Mouse (Mus musculus): ENCODE measurements around the gene Rph3al.

The Rph3al gene

DNA sequence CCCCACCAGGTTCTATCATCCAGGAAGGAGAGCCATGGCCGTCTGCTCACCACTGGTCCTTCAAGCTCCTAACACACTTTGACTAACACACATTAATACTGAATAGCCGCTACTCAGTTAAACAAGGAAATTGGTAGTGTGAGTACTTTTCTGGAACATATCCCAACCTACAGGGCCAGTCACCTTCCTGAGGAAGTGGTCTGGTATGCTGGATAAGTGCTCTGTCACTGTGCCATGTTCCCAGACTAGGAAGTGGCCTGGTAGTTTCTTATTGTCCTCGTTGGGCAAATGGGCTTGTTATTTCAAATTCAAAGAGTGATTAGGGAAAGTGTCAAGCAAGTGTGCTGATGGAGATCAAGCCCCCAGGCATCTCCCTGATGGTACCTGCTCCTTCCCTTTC, 80.4 kb downstream of the Rph3al start:
- no peak for DNase-seq

DNA sequence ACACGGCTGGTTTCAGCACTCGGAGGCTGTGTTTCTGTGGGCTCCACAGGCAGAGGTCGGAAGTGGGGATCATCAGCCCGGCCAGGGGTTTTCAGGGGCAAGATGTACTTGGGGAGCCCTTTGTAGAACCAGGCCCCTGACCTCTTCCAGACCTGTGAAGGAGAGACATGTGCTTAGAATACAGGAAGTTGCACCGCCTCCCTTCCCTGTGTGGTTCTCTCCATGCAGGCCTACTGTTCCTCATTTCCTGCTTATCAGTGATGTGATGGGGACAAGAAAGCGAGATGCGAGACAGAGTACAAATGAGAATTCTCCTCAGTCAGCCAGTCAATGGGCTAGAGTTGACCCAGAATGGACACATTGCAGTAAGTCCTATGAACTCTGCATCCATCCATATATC, 83.9 kb downstream of the Rph3al start:
- DNase-seq: no peak

DNA sequence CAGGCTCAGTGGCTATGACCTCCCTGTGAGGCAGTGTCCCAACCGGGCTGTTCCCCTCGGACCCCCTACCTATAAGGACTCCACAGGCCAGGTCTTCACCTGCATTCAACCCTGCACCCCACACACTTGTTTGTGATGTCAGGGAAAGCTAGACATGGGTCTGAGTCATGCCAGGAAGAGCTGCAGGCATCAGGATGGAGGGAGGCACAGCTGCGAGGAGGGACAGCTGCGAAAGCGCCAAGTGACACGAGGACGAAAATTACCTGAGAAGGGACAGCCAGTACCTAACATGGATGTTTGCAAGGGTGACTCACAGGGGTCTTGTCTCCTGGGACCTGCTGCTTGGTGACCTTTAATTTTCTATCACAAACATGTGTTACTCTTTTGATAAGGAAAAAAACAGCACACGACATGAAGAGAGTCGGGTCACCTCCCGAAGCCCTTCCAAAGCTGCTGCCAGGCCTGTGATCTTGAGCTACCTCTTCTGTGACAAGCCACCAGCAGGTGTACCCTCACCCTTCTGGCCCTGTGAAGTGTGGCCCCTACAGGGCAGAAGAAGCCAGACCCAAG, 85.1 kb downstream of the Rph3al start:
- DNase-seq: no peak

DNA sequence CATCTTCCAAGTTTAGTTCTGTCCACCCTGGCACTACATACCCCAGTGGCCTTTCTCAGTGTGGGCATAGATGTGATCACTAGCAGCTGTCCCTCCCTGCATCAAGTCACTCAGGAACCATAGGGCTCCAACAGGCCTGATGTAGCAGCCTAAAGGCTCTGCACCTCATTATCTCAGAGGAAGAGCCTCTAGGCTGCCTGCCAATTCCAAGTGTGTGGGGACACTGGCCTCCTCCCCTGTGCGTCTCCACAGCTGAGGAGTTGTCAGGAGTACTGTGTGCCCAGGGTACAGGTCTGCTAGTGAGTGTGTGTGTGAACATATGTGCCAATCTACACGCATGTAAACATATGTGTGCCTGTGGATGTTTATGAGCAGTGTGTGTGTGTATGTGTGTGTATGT, 85.7 kb downstream of the Rph3al start:
- no peak for DNase-seq

DNA sequence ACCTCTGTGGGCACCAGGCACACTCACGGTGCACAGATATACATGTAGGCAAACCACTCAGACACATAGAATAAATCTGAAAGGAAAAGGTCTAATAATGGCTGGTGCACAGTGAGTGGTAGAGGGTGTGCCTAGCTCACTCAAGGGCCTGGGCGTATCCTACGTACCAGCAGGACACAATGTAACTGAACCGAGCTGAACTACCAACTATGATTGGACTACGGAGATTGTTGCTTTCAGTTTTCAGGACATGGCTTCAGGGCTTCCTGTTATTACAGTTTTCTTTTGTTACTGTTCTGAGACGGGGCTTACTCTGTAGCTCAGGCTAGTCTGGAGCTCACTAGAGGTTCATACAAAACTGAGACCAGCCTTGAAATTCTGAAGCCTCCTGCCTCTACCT, 88.7 kb downstream of the Rph3al start:
- no peak for DNase-seq

DNA sequence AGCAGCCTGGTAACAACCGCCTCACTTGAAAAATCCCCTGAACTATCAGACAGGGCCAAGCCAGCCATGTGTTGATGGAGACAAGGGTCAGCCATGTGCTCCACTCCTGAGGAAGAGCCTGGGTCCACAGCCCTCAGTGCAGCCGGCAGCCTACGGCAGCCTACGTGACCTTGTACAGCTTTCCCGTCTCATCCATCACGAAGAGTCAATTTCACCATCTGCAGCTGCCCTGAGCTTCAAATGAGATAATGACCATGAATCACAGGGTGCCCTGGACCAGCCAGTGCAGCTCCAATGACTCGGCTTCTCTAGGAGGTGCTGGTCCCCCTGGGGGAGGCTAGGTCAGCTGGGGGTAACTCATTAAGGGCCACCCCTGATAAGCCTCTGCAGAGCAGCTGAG, 91.6 kb downstream of the Rph3al start:
- DNase-seq: no peak

DNA sequence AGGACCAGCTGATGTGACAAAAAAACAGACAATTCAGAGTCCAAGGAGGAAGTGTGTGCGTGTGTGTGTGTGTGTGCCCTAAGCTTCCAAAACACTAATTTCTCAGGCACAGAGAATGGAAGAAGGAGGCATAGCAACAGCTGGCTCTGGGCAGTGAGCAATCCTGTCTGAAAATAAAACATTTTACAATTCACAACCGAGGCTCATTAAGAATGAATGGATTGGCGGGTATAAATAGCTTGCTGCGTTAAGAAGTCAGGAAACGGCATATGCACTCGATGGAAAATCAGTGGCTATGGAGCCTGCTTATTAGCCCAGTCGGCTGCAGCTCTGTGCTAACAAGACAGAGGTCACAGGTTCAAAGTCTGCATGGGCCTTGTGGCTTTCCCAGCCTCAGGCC, 92.6 kb downstream of the Rph3al start:
- DNase-seq: no peak

DNA sequence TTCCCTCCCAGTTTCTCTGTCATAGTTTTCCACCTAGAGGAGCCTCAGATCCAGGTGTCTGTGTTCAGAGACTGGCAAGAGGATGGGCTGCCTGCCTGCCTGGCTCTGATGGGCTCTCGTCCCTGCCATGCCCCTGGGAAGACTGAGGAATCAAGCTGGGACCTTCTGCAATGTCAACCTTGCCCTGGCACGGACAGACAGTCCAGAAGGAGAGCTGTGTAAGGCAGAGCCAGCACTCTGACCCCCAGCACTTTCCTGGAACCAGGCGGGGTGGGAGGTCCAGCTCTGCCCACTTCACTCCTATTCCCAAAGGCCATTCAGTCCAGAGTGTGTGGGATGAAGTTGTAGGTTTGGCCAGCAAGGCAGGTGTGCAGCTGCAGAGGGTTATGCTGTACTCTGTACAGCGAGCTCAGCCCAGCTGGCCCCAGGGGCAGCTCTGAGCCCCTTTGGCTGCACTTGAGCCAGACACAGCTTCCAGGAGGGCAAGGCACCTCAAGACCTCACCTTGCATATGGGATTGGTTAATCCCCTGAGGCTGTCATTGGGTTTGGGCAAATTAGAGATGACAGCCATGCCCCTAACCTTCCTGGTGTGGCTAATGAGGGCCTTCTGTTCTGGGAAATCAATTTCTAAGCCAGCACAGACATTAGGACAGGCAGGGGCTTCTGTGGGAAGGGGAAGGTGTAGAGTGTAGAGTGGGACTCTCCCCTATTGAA, 95.2 kb downstream of the Rph3al start:
- no peak for DNase-seq

DNA sequence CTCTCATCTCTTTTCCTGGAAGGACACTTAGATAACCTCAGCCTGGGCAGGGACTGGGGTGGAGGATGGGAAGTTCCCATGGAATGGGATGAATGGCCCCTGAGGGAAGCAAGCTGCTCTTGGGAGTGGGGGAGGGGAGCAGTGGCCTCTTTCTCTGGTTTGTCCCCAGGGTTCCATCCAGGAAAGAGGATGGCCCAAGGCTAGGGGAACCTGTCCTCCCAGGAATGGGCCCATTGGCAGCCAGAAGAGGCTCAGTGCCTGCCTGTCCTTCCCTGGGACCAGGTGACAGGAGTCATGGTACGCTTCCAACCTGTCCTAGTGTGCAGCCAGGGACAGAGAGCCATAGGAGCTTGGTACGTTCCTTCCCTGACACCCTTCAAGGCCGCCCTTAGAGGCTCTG, 96.7 kb downstream of the Rph3al start:
- no peak for DNase-seq

DNA sequence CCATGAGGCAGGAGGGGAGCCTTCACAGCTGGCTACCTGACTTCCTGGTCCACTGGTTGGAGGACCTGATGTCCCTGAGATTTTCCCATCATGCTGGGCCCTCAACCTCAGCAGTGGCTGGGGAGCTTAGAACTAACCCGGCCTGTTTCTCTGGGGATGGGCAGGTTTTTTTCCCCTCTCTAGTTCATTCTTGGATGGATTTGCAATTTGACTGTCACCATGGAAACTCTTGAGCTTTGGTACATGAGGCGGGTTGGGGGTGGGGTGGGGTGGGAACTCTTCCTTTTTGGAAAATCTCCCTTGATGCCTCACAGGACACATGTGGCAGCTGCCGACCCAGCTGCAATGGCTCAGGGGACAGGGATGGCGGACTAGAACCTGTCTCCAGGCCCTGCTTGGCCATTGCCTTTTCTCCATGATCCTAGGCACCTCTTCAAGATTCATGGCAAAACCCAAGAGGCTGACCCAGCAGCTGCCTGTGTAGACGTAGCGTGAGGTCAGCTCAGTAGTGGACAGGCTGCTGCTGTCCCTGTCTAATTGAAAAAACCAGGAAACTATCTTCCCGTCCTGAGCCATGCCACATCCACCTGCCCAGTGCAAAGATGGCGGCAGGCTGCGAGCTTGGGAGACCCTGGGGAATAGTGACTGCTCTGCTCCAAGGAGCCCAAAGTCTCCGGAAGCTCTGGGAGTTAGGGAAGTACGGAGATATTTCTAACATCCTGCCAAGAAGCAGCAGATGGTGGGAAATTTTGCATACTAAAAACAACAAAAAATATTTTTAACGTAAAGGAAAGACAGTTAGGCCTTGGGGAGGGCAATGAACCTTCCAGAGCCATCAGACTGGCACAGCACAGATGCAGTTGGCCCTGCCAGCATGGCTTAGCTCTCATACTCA, 98.4 kb downstream of the Rph3al start:
- DNase-seq: no peak

DNA sequence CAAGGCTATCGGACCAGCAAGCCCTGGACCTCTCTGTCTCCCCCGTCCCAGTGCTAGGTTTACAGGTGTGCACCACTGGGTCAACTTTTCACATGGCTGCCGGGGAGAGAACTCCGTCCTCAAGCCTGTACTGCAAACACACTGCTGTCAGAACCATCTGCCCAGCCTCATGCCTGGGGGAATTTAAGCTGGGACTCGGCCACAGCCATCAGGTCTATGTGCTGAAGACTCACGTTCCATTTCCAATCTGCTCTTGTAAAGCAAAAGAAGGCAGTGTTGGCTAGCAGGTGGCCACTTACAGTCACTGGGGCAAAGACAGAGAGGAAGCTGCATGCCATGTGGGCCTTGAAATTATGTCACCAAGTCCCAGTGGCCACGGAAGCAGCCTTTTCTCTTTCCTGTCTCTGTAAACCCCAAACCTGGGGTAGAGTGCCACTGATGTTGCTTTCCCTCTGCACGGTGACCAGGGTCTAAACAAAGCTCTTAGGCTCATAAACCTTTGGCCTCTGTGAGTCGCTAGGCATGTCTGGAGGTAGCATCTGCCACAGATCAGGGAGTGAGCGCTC, 99.3 kb downstream of the Rph3al start:
- no peak for DNase-seq

DNA sequence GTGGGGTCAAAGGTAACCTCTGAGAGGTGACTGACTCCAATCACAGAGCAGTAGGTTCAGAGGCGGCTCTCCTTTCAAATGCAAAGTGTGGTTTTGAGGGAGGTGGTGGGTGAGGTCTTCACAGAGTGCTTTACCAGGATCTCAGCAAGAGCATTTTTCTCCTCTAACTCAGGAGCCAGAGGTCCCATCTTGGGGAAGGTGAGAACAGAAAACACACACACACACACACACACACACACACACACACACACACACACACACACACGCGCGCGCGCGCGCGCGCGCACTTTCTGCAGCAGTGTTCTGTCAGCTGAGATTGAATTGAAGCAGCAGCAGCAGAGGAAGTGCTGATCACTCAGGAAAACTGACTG, 102.0 kb downstream of the Rph3al start:
- DNase-seq: peak; percentile 12

DNA sequence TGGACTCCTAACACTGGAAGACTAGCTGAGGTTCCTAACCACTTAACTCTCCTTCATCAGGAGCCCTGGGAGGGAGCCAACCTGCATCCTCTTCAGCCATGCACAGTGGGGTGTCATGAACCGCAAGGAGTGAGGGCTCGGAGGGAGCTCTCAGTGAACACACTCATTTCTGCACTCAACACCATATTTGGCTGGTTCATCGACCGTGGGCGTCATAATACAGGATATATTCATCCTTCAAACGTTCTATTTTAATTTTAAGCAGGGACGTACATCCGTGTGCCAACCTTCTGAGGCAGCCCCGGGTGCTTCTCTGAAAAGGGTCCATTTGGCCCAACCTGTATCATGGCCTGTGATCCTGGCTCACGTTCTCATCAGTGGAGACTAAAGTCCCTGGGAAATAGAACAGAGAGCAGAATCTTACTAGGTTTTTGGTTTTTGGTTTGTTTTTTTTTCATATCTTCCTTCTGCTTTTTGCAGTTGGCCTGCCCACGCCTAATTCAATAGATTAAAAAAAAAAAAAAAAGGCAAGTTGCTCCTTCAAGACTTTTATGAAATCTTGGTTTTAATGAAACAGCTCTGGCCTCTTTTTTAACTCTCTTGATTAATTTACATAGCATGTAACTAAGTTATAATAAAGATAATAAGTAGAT, 102.5 kb downstream of the Rph3al start:
- peak; percentile 23 for DNase-seq

DNA sequence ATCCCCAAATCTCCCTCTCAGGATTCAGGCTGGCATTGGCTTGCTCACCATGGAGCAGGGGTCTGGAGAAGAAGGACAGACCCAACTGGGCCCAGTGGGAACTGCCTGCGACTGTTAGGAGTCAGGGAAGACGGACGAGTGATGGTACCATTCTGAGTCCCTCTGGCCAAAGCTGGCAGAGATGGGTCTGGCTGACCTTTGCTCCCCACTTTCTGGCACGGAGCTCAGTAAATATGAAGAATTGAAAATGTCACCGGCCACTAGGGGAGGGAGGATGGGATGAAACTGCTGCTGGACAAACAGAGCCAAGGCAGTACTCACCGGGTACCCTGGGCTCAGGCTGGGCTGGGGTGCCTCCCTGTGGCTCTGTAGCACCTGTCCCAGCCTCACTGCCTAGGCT, 105.1 kb downstream of the Rph3al start:
- no peak for DNase-seq

DNA sequence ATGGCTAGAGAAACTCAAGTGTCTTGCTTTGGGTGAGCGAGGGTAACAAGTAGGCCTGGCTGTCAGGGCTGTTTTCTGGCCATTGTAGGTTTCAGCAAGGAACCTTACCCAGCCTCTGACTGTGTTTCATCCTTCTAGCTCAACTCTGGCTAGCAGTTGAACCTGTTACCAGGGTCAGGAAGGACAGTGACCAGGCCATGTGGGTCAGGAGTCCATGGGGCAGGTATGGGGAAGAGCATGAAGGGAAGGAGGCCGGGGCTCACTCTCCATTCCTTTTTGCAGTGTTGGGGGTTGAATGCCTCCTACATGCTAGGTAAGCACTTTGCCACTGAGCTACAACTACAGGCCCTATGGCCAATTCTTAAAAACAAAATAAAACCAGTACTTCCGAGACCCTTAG, 107.8 kb downstream of the Rph3al start:
- no peak for DNase-seq

DNA sequence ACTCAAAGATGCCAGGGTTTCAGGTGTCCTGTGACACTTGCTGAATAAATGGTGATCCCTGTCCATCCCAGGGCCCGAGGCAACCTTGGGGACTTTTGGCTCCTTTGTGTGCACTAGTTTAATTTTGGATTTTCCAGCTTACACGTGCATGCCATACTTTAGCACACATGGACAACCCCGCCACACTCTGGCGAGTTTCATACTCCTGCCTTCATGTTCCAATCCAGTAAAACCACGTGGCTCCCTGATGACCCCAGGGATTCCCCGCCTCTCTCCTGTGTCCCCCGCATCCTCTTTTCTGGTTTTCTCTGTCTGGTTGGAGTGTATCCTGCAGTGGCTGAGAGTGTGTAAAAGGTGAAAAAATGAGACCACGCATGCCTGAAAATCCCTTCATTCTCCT, 110.8 kb downstream of the Rph3al start:
- peak; percentile 14 for DNase-seq

DNA sequence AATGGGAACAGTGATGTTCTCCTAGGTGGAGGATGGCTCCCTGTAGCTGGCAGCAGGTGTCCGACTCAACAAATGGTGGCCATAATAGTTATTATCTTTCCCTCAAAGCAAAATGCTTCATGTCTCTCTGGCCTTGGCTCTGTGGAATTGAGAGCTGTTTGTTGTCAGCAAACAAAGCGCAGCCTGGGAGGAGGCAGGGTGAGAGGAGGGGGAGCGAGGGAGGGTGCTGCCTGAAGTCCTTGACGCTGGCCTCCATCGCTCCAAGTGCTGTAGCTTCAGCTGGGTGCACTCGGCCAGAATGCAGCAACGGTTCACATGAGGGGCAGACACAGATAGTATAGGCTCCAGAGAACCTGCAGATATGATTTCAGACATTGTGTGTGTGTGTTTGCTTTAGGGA, 114.7 kb downstream of the Rph3al start:
- no peak for DNase-seq

DNA sequence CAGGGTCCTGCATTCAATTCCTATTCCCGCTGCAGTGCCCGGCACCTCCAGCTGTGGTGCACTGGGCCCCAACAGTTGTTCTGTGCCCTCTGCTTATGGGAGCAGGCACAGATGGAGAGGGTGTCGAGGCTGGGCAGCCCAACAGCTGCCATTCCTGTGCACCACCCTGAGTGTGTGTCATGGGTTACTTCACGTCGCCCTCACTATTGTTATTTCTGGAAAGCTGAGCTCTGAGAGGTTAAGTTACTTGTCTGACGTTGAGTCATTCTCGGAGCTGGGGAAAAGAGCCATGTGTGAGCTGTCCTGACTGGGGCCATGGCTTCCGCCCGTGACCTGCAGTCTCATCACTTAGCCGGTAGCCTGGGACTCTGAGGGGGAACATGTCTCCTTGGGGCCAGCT, 125.1 kb downstream of the Rph3al start:
- no peak for DNase-seq

DNA sequence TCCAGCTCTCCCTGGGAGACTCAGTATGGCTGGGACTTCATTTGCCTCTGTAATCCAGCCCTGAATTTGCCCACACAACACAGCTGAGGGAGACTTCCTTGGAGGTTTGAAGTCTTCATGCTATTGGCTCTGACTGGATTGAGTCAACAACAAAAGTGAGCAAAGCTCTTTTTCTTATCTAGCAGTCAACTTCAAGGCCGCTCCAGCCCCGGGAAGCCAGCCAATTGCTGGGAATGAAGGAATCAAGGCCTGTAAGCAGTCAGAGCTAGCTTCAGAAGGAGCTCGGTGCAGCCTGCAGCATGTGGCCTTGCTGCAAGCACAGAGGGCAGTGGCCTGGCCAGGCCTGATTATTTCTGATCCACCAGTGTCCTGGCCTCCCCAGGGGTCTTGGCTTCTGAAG, 126.3 kb downstream of the Rph3al start:
- no peak for DNase-seq

DNA sequence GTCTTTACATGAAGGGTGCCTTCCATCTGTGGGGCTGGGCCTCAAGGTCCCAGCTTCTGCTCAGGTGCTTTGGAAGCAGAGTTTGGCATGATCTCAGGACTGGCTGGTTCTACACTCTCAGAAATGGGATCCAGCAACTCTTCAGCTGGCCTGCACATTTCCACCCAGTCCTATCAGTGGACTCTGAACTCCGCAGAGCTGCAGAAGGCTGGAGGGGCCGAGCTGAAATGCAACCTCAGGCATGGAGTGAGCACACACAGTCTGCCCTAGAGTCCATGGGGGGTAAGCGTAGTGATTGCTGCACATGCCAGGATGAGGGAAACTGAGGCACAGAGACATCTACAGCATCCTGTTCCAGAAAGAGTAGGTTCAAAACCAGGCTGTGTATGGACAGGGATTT, 127.7 kb downstream of the Rph3al start:
- no peak for DNase-seq

DNA sequence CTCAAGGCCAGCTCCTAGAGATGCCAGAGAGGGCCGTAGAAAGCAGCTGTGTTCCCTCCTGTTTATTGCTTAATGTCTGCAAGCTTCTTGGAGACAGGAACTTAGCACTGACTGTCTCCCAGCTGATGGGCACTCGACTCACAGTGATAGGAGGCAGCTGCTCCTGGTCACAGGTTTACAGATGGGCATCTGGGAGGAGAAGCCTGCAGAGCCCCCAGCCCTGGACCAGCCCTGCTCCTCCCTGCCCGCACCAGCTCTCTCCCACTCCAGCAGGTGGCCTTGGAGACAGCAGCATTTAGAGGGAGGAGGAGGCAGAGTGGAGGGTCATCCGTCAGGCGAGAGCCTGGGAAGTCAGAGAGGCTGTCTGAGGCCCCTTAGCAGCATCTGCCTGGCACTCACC, 130.7 kb downstream of the Rph3al start:
- DNase-seq: no peak

DNA sequence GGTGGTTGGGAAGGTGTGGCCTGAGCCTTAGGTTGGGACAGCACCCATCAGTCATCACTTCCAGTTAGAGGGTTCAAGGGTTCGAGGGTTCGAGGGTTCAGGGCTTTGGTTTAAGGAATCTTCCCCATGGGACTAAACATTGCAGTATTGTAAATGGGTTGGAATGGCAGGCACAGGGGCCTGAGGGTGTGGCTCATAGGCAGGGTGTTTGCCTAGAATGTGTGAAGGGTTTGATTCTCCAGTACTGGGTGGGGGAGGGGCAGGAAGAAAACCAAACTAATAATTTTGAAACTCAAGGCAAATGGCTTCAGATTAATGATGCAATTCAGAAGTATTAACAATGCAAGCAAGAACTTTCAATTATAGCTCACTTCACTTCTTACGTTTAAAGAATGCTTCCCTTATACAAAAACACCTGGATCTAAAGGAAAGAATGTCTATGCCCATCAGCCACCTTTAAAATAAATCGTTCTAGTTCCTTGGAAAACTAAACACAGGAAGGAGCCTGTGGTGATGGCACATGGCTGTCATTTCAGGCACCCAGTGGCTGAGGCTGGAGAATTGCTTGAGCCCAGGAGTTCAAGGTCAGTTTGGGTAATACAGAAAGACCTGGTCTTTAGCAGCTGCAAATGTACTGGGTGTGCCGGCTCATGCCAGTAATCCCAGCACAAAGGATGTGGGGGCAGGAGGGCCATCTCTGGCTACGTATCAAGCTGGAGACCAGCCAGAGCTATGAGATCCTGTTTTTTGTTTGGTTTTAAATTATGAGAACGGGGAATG, 136.3 kb downstream of the Rph3al start:
- no peak for DNase-seq

DNA sequence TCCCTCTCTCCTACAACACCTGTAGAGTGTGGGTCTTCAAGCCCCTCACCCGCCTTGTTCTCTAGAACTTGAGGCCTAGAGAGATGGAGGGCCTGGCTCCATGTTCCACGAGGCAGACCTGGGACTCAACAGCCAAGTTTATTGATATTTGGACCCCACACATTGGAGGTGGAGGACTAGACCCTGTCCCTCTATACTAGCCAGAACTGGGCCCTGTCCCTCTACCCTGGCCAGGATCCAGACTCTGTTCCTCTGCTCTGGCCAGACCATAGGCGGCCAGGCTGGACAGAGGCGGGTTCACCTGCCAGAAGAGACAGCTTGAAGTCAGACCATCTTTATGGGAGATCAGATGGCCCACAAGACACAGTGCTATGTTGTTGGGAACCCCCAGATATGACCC, 136.9 kb downstream of the Rph3al start:
- DNase-seq: no peak

All from thymus, postnatal 25 days (tissue).